20 mouse cellular contexts compared by ENCODE assay signal in the genomic region with DNA sequence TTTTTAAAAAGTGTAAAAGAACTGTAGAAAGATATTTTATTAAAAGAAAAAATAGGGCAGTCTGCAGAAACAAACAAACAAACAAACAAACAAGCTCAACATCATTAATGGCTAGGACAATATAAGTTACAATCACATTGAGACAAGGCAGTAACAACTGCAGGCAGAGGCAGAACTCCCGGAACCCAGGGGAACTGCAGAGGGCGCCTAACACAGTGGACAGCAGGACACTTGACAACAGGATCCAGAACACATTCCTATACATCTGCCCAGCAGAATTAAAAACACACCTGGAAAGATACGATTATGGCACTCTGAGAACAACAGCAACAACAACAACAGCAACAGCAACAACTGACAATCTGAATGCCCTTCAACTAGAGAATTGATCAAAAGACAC.
DNase-seq lines count a peak whose midpoint lies in the region; ATAC-seq and TF ChIP-seq lines count a peak whose summit lies in the region.
"Had no signal": no experiment of that assay in that cellular context is flagged by ENCODE, and none has a peak within 500 bp of the region (broad histone marks: within the 10 kb centered on the region; RNA-seq: fewer than 3 reads in every experiment).

No protein-coding gene starts in this region.

- WGBS in hindbrain, postnatal 0 days, result 67% methylated on average over 3 of the region's 3 CpGs
- 74% methylated on average over 3 of the region's 3 CpGs for WGBS in hindbrain, embryonic 13.5 days
- WGBS in midbrain, embryonic 10.5 days, result 74% methylated on average over 3 of the region's 3 CpGs

- H3K36me3 ChIP-seq in hindbrain, postnatal 0 days (ENCODE audit: insufficient read depth, low read length), result no peaks in the 10 kb centered on the region
- H3K36me3 ChIP-seq in hindbrain, embryonic 13.5 days, result peaks cover 15% of the 10 kb centered on the region
- H3K36me3 ChIP-seq in midbrain, embryonic 10.5 days, result peaks cover 36% of the 10 kb centered on the region
- H3K36me3 ChIP-seq: neural tube, embryonic 15.5 days had no signal

- no peaks in the 10 kb centered on the region for H3K4me1 ChIP-seq in hindbrain, postnatal 0 days (ENCODE audit: insufficient read depth, low read length)
- H3K4me1 ChIP-seq in hindbrain, embryonic 13.5 days (replicated peaks), result peaks cover 11% of the 10 kb centered on the region; the same call in 1 of the 2 replicates
- H3K4me1 ChIP-seq in midbrain, embryonic 10.5 days, result no peaks in the 10 kb centered on the region
- H3K4me1 ChIP-seq: embryonic facial prominence, embryonic 10.5 days; forebrain, embryonic 13.5 days; midbrain, embryonic 13.5 days had no signal

- peak; percentile 15 for DNase-seq in adrenal gland, postnatal 25 days
- DNase-seq in adrenal gland, adult 18-20 months (ENCODE audit: low spot score in 2 of 2), result no peak
- no peak for DNase-seq in hindbrain, postnatal 0 days (ENCODE audit: low spot score)
- DNase-seq in left cerebral cortex, adult 2 months (ENCODE audit: extremely low spot score in 1 of 2, low spot score in 2 of 2), result no peak
- no peak for DNase-seq in left cerebral cortex, postnatal 25 days (ENCODE audit: low spot score in 2 of 2)
- peak; percentile 3 for DNase-seq in NIH3T3 (ENCODE audit: low read depth)
- no peak for DNase-seq in midbrain, embryonic 10.5 days (ENCODE audit: low spot score)
- DNase-seq: adrenal gland, postnatal 14 days; cerebellum, adult 2 months; kidney, adult 18-20 months; thymus, postnatal 36 days had no signal

- intact Hi-C loops in left cerebral cortex, adult 2 months (cut with DNase I), result no loop called here
- intact Hi-C loops in left cerebral cortex, postnatal 25 days (cut with DNase I), result no loop called here

- no peak for ATAC-seq in hindbrain, postnatal 0 days
- ATAC-seq in hindbrain, embryonic 13.5 days (ENCODE audit: low FRiP score), result no peak
- ATAC-seq: CD4-positive, CD25-positive, alpha-beta regulatory T cell, adult 4 months; forebrain, embryonic 13.5 days; midbrain, embryonic 13.5 days had no signal

- no peaks in the 10 kb centered on the region for H3K9me3 ChIP-seq in hindbrain, postnatal 0 days (ENCODE audit: low read length)
- H3K9me3 ChIP-seq in hindbrain, embryonic 13.5 days, result no peaks in the 10 kb centered on the region
- no peaks in the 10 kb centered on the region for H3K9me3 ChIP-seq in midbrain, embryonic 10.5 days (replicated peaks)
- H3K9me3 ChIP-seq: embryonic facial prominence, embryonic 10.5 days; forebrain, embryonic 13.5 days; midbrain, embryonic 13.5 days; neural tube, embryonic 15.5 days had no signal

- H3K9ac ChIP-seq in hindbrain, postnatal 0 days (replicated peaks; ENCODE audit: low read length), result no peak overlapping the region
- H3K9ac ChIP-seq in hindbrain, embryonic 13.5 days, result no peak overlapping the region
- H3K9ac ChIP-seq: forebrain, embryonic 13.5 days; hindbrain, embryonic 14.5 days; midbrain, embryonic 13.5 days; neural tube, embryonic 15.5 days had no signal

- no peak overlapping the region for H3K4me3 ChIP-seq in hindbrain, postnatal 0 days (ENCODE audit: low read length)
- no peak overlapping the region for H3K4me3 ChIP-seq in hindbrain, embryonic 13.5 days
- H3K4me3 ChIP-seq in left cerebral cortex, adult 2 months, result no peak overlapping the region
- H3K4me3 ChIP-seq in midbrain, embryonic 10.5 days, result no peak overlapping the region
- H3K4me3 ChIP-seq: embryonic facial prominence, embryonic 10.5 days; forebrain, embryonic 13.5 days; midbrain, embryonic 13.5 days; myocyte; neural tube, embryonic 15.5 days had no signal

- H3K27me3 ChIP-seq in hindbrain, postnatal 0 days (ENCODE audit: insufficient read depth, low read length), result no peaks in the 10 kb centered on the region
- no peaks in the 10 kb centered on the region for H3K27me3 ChIP-seq in hindbrain, embryonic 13.5 days
- H3K27me3 ChIP-seq in midbrain, embryonic 10.5 days (ENCODE audit: low read depth, poor library complexity, severe bottlenecking), result no peaks in the 10 kb centered on the region
- H3K27me3 ChIP-seq: forebrain, embryonic 13.5 days; midbrain, embryonic 13.5 days; neural tube, embryonic 15.5 days had no signal

- peak; percentile 28; the same call in 1 of the 2 replicates for TF ChIP-seq CTCF in hindbrain, postnatal 0 days (IDR thresholded peaks at IDR 0.05; ENCODE audit: low read depth)
- TF ChIP-seq CTCF in left cerebral cortex, adult 2 months (IDR thresholded peaks at IDR 0.05), result peak; percentile 5; the same call in 1 of the 2 replicates

- H3K27ac ChIP-seq in hindbrain, postnatal 0 days, result no peak overlapping the region
- no peak overlapping the region for H3K27ac ChIP-seq in hindbrain, embryonic 13.5 days
- H3K27ac ChIP-seq in left cerebral cortex, adult 2 months, result no peak overlapping the region
- no peak overlapping the region for H3K27ac ChIP-seq in midbrain, embryonic 10.5 days (replicated peaks)
- H3K27ac ChIP-seq: embryonic facial prominence, embryonic 10.5 days; forebrain, embryonic 13.5 days; hindbrain, embryonic 14.5 days; macrophage; midbrain, embryonic 13.5 days; neural tube, embryonic 15.5 days had no signal

- no peak overlapping the region for H3K4me2 ChIP-seq in hindbrain, postnatal 0 days (ENCODE audit: low read depth, low read length)
- no peak overlapping the region for H3K4me2 ChIP-seq in hindbrain, embryonic 13.5 days
- H3K4me2 ChIP-seq: forebrain, embryonic 13.5 days; hindbrain, embryonic 14.5 days; midbrain, embryonic 13.5 days; neural tube, embryonic 15.5 days had no signal

Comparison
In these comparisons a context has a peak if more than half of its experiments do, and no peak if none do; other contexts are left out.
1. DNase-seq: peak in adrenal gland, postnatal 25 days (single experiment) and NIH3T3 (single experiment); none in adrenal gland, adult 18-20 months (0 of 2), hindbrain, postnatal 0 days (single experiment), left cerebral cortex, adult 2 months (0 of 2), left cerebral cortex, postnatal 25 days (0 of 2) and midbrain, embryonic 10.5 days (single experiment).